Mouse (Mus musculus): ENCODE measurements around the gene Vps51.
"Not testable (repeated sequence)": the region's sequence is repeated elsewhere in the genome, so short reads cannot be mapped to it uniquely, and the experiment has no call there.

The Vps51 gene

GRCm38 (mm10) chr19:6047899-6048166 lies 29.2 kb downstream of the Vps51 start:
- no peak for DNase-seq (ENCODE audit: low spot score)

GRCm38 (mm10) chr19:6047154-6047898 lies 29.7 kb downstream of the Vps51 start:
- no peak for DNase-seq (ENCODE audit: low spot score)

DNA sequence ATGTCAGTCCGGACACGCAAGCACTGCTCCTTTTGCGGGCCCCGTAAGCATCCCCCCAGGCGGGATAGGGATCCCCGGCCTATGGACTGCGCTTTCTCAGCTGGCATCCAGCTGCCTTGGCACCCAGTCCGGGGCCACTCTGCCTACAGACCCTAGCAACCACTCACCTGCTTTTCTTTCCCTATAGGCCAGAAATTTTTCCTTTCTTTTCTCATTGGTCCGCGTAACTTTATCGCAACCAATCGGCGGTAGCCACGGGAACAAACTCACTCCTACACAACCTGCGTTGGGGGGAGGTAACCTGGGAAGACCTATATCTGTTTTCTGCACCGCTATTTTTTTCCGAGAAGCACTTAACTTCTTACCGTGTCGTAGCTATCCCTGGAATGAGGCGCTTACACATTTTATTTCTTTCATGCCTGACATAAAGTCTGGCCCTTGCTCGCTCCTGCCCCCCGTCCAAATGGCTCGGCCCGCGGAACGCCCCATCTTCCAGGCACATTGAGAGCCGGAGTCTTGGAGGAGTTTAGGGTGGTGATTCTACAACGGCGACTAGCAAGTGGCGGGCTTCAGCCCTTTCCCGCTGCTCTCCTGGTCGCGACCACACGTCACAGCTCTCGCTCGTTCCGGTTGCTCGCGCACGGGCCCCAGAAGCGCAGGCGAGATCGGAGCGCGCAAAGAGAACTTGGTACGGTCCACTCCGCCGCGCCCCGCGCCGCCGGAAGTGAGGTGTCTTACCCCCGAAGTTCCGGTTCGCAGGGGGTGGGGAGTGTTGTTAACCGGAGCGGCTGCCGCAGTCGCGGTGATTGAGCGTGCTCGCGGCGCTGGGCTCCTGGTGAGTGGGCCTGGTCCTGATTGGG lies 30.5 kb downstream of the Vps51 start, which contains the start of gene Syvn1:
TSS of gene Syvn1 (plus strand) at position 283 of the 860 bp plus-strand sequence.
- peak; percentile 86 for DNase-seq (ENCODE audit: low spot score)

GRCm38 (mm10) chr19:6045366-6046293 lies 31.4 kb downstream of the Vps51 start:
- DNase-seq (ENCODE audit: low spot score): no peak

- not testable (repeated sequence) for DNase-seq (ENCODE audit: low spot score)
Observed at GRCm38 (mm10) chr19:6044102-6044501, 32.9 kb downstream of the Vps51 start.

- no peak for DNase-seq (ENCODE audit: low spot score)
Observed at GRCm38 (mm10) chr19:6042293-6042692, 34.7 kb downstream of the Vps51 start.

GRCm38 (mm10) chr19:6040002-6040401 lies 37.0 kb downstream of the Vps51 start:
- DNase-seq (ENCODE audit: low spot score): no peak

DNA sequence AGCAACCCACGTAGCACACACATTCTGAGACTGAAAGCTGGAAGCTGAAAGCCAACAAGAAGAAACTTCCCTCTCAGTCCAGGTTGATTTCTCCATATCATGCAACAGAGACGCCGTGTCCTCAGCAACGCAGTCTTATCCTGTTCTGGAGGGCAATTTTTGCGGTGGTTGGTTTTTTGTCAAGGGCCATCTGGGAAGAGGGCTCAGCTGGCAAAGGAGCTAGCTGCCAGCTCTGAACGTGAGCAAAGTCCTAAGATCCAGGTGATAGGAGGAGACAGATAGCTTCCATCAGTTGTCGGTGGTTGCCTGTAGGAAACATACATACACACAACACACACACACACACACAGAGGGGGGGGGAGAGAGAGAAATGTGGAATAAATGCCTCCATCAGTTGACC lies 38.7 kb downstream of the Vps51 start:
- DNase-seq (ENCODE audit: low spot score): no peak

DNA sequence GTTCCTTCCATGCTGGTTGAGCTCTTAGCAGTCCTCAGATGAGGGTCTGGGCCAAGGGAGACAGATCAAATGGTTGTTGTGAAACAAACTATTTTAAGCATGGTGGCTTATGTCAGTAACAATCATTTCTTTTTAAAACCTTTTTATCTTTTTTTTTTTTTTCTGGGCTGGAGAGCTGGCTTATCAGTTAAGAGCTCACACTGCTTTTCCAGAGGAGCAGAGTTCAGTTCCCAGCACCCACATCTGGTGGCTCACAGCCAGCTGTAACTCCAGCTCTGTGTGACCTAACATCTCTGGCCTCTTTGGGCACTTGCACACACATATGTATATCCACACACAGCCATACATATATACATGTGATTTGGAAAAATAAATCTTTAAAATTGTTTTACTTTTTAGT lies 39.3 kb downstream of the Vps51 start:
- no peak for DNase-seq (ENCODE audit: low spot score)

- no peak for DNase-seq (ENCODE audit: low spot score)
Observed at GRCm38 (mm10) chr19:6035966-6036585, 41.0 kb downstream of the Vps51 start.

GRCm38 (mm10) chr19:6030520-6031280 lies 46.3 kb downstream of the Vps51 start:
- no peak for DNase-seq (ENCODE audit: low spot score)

GRCm38 (mm10) chr19:6029426-6029825 lies 47.6 kb downstream of the Vps51 start:
- DNase-seq (ENCODE audit: low spot score): no peak

DNA sequence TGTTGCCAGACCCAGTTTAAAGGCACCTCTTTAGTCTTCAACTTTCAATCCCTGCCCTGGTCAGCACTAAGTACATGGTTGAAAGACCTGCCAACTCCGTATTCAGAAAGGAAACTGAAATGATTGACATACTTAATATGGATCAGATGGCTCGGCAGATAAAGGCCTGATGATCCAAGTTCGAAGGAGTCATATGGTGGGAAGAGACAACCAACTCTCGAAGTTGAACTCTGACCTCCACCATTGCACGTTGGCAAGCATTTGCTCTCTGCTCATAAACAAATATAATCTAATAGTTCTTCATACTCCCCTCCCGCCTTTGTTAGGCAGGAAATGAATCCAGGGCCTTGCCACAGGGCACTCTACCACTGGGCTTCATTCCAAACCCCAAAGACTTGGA lies 48.0 kb downstream of the Vps51 start:
- DNase-seq (ENCODE audit: low spot score): no peak

GRCm38 (mm10) chr19:6023930-6024329 lies 53.1 kb downstream of the Vps51 start:
- no peak for DNase-seq (ENCODE audit: low spot score)

- no peak for DNase-seq (ENCODE audit: low spot score)
Observed at GRCm38 (mm10) chr19:6023059-6023458, 54.0 kb downstream of the Vps51 start.

- DNase-seq (ENCODE audit: low spot score): no peak
Observed at GRCm38 (mm10) chr19:6020276-6020675, 56.8 kb downstream of the Vps51 start.

DNA sequence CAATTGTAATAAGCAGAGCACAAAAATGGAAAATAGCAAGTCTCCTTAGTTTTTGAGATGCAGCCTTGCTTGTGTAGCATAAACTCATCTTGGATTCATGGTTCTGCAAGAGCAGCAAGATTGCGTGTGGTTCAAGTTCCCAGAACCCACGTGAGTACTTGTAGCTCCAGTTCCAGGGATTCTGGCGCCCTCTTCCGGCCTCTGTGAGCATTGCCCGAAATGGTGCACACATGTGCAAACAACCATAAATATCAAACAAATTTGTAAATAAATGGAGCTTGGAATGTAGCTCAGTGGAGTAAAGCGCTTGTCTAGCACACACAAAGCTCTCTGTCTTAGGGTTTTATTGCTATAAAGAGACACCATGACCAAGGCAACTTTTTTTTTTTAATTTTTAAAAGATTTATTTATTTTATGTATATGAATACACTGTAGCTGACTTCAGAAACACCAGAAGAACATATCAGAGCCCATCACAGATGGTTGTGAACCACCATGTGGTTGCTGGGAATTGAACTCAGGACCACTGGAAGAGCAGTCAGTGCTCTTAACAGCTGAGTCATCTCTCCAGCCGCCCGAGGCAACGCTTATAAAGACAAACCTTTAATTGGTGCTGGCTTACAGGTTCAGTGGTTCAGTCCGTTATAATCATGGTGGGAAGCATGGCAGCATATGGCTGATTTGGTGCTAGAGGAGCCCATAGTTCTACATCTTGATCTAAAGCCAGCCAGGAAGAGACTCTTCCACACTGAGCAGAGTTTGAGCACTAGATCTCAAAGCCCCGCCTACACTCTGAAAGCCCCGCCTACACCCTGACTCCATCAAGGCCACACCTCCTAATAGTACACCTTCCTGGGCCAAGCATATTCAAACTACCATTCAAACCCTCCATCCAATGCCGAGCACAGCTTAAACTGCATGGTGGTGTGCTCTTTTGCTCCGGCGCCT lies 58.6 kb downstream of the Vps51 start:
- peak; percentile 84 for DNase-seq (ENCODE audit: low spot score)
